Mouse (Mus musculus) gastrocnemius, postnatal 14 days (tissue): ENCODE data around the gene Muc3. TPM values are rescaled to one million over a fixed set of nuclear protein-coding genes. Genes with fewer than 3 reads are reported as not detected.
"Not testable (repeated sequence)": the region's sequence is repeated elsewhere in the genome, so short reads cannot be mapped to it uniquely, and the experiment has no call there.

Experiments
- DNase-seq: peaks from one replicate; pipeline ENCODE4 v3.0.0; 2021; ENCODE audit warnings: mixed read lengths
- intact Hi-C: fragments of 180-260 bp; cut with DNase I; formaldehyde crosslinking; loops from one replicate; pipeline ENCODE4 v1.15.1; 2025; ENCODE audit warnings: low total_unique reads
- long read RNA-seq, 2 experiments: library from polyadenylated mRNA; stranded (forward); transcript quantifications; one replicate each; pipeline ENCODE4 v2.0.0; 2021
- total RNA-seq, 2 experiments: library from RNA; stranded (reverse); gene quantifications; 2 replicates each; pipeline ENCODE4 v1.2.3; 2021

Muc3 gene
- not detected for total RNA-seq
- long read RNA-seq, experiment 1: 0 reads
- long read RNA-seq, experiment 2: 0 reads

- intact Hi-C loops, DNase-seq: not testable (repeated sequence)
These were observed at the start of gene Muc3 for GRCm38 (mm10) chr5:137149272-137149882. Gene Muc3, minus strand, starts transcription at chr5:137149322.

GRCm38 (mm10) chr5:137194488-137195120, 45.5 kb upstream of the Muc3 start:
- intact Hi-C loops: no loop called here
- DNase-seq: no peak

GRCm38 (mm10) chr5:137193279-137193952, 44.3 kb upstream of the Muc3 start:
- intact Hi-C loops: no loop called here
- DNase-seq: no peak

GRCm38 (mm10) chr5:137189326-137189725, 40.2 kb upstream of the Muc3 start:
- intact Hi-C loops: no loop called here
- DNase-seq: no peak

- intact Hi-C loops: no loop called here
- no peak for DNase-seq
These were observed 36.2 kb upstream of the Muc3 start for GRCm38 (mm10) chr5:137185362-137185761.

GRCm38 (mm10) chr5:137179646-137180374, 30.7 kb upstream of the Muc3 start:
- intact Hi-C loops: no loop called here
- DNase-seq: no peak

GRCm38 (mm10) chr5:137173967-137174366, 24.8 kb upstream of the Muc3 start:
- intact Hi-C loops: no loop called here
- no peak for DNase-seq

GRCm38 (mm10) chr5:137172591-137172990, 23.5 kb upstream of the Muc3 start:
- intact Hi-C loops: no loop called here

GRCm38 (mm10) chr5:137171478-137171877, 22.4 kb upstream of the Muc3 start:
- DNase-seq: no peak
- intact Hi-C loops: no loop called here

More at GRCm38 (mm10) chr5:137172591-137172990, 23.5 kb upstream of the Muc3 start:
- no peak for DNase-seq

GRCm38 (mm10) chr5:137170836-137171380, 21.8 kb upstream of the Muc3 start:
- intact Hi-C loops: no loop called here
- no peak for DNase-seq

GRCm38 (mm10) chr5:137167539-137167938, 18.4 kb upstream of the Muc3 start:
- no peak for DNase-seq
- intact Hi-C loops: no loop called here

- intact Hi-C loops: no loop called here
- no peak for DNase-seq
These were observed 16.9 kb upstream of the Muc3 start for GRCm38 (mm10) chr5:137166012-137166411.

GRCm38 (mm10) chr5:137161853-137162252, 12.7 kb upstream of the Muc3 start:
- intact Hi-C loops: no loop called here
- DNase-seq: no peak

- peak; percentile 46 for DNase-seq
- intact Hi-C loops: no loop called here
These were observed 10.3 kb upstream of the Muc3 start for GRCm38 (mm10) chr5:137159461-137159860.

GRCm38 (mm10) chr5:137153289-137153688, 4.2 kb upstream of the Muc3 start:
- intact Hi-C loops: no loop called here
- no peak for DNase-seq

GRCm38 (mm10) chr5:137152623-137153022, 3.5 kb upstream of the Muc3 start:
- intact Hi-C loops: no loop called here
- DNase-seq: no peak

GRCm38 (mm10) chr5:137140836-137141235, 8.3 kb downstream of the Muc3 start:
- no peak for DNase-seq
- intact Hi-C loops: no loop called here

GRCm38 (mm10) chr5:137138977-137139376, 10.1 kb downstream of the Muc3 start:
- intact Hi-C loops: no loop called here
- no peak for DNase-seq

GRCm38 (mm10) chr5:137134959-137135358, 14.2 kb downstream of the Muc3 start:
- intact Hi-C loops: no loop called here
- DNase-seq: no peak

- intact Hi-C loops: loop anchor here (2.0 kb wide), 1 partner anchor 157 kb away; no protein-coding TSS in a partner anchor
- DNase-seq: peak; percentile 61
These were observed 17.6 kb downstream of the Muc3 start for GRCm38 (mm10) chr5:137131490-137131889.
